Comparison of ENCODE assay signal across 8 mouse cellular contexts in the genomic region with DNA sequence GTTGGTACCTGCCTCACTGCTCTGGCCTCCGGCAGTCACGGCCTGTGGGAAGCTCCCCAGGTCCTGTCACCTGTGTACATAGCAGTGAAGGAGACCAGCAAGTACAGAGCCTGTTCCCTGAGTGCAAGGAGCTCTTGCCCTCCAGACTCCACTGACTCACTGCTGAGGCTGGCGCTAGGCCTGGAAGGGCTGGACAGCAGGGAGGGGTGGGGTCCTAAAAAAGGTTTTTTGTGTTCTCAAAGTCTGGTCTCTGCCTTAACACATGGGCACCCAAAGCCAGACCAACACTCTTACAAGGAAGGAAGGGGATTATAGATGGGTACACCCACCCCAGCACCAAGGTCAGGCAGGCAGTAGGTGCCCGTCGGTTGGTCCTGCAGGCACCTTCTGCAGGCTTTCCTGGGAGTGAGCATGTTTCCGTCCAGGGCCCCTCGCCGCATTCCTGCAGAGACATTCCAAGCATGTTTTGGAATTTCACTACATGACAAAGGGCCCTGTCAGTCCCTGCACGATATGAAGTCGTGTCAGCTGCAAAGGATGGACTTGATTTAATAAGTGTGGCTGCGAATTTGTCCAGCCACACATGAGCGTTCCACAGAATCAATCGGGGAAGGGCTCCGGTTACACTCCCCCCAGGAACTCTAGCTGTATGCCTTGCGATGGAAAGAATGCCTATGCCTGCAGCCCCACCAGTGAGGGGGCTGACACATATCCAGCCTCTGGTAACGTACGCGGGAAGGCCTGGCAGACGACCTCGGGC. TPM values are rescaled to one million over a fixed set of nuclear protein-coding genes. Genes with fewer than 3 reads are reported as not detected.
DNase-seq lines count a peak whose midpoint lies in the region; ATAC-seq lines count a peak whose summit lies in the region.

No protein-coding gene starts in this region.

- H3K27ac ChIP-seq in kidney, embryonic 16.5 days (ENCODE audit: low read length) = peak overlapping the region; percentile 59
- H3K27ac ChIP-seq in embryonic facial prominence, embryonic 11.5 days (replicated peaks; ENCODE audit: low read depth, low read length) = peak overlapping the region; percentile 56

- no peak overlapping the region for H3K4me2 ChIP-seq in kidney, embryonic 16.5 days (replicated peaks; ENCODE audit: low read depth, low read length)
- peak overlapping the region; percentile 16 for H3K4me2 ChIP-seq in embryonic facial prominence, embryonic 11.5 days (ENCODE audit: low read depth, low read length)

- H3K27me3 ChIP-seq in kidney, embryonic 16.5 days (ENCODE audit: insufficient read depth, low read length) = no peaks in the 10 kb centered on the region
- no peaks in the 10 kb centered on the region for H3K27me3 ChIP-seq in embryonic facial prominence, embryonic 11.5 days (ENCODE audit: control insufficient read depth, insufficient read depth, low read length)

- WGBS in kidney, embryonic 16.5 days = 31% methylated on average over 20 of the region's 20 CpGs
- 18% methylated on average over 20 of the region's 20 CpGs for WGBS in embryonic facial prominence, embryonic 11.5 days

- 0 out of 2 replicates have a peak, but pooled peaks have one; percentile 21 for ATAC-seq in kidney, embryonic 16.5 days (ENCODE audit: low FRiP score, low TSS enrichment)
- peak; percentile 45; the same call in 1 of the 2 replicates for ATAC-seq in embryonic facial prominence, embryonic 11.5 days (replicated peaks; ENCODE audit: insufficient number of reproducible peaks, low FRiP score, low TSS enrichment, low read depth)
- ATAC-seq in erythroid progenitor cell, adult 5-6 weeks (replicated peaks; ENCODE audit: low FRiP score, poor library complexity, severe bottlenecking) = no peak

- no peaks in the 10 kb centered on the region for H3K9me3 ChIP-seq in kidney, embryonic 16.5 days (ENCODE audit: low read length)
- H3K9me3 ChIP-seq in embryonic facial prominence, embryonic 11.5 days (replicated peaks; ENCODE audit: control insufficient read depth, low read length) = no peaks in the 10 kb centered on the region

- no peaks in the 10 kb centered on the region for H3K36me3 ChIP-seq in kidney, embryonic 16.5 days (ENCODE audit: insufficient read depth, low read length)
- no peaks in the 10 kb centered on the region for H3K36me3 ChIP-seq in embryonic facial prominence, embryonic 11.5 days (replicated peaks; ENCODE audit: control insufficient read depth, insufficient read depth, low read depth, low read length)

- H3K4me1 ChIP-seq in kidney, embryonic 16.5 days (ENCODE audit: insufficient read depth, low read length) = peaks cover 46% of the 10 kb centered on the region
- peaks cover 15% of the 10 kb centered on the region for H3K4me1 ChIP-seq in embryonic facial prominence, embryonic 11.5 days (ENCODE audit: control insufficient read depth, insufficient read depth, low read length)

- H3K4me3 ChIP-seq in kidney, embryonic 16.5 days (ENCODE audit: low read length) = no peak overlapping the region
- H3K4me3 ChIP-seq in embryonic facial prominence, embryonic 11.5 days (ENCODE audit: low read depth, low read length) = no peak overlapping the region

- no peak for DNase-seq in kidney, postnatal 36 days
- DNase-seq in embryonic facial prominence, embryonic 11.5 days (ENCODE audit: low spot score) = peak; percentile 69
- peak; percentile 44 to 46 for DNase-seq in heart, postnatal 36 days
- peak; percentile 83 for DNase-seq in mesoderm, embryonic 11.5 days (ENCODE audit: low read depth, low spot score)
- DNase-seq in layer of hippocampus, adult 9-11 months = no peak
- no peak for DNase-seq in layer of hippocampus, postnatal 14 days (ENCODE audit: low spot score in 2 of 2)

- intact Hi-C loops in heart, postnatal 36 days (cut with DNase I) = no loop called here

- no peak overlapping the region for H3K9ac ChIP-seq in kidney, embryonic 16.5 days (replicated peaks; ENCODE audit: low read length)
- peak overlapping the region; percentile 6; the same call in 1 of the 2 replicates for H3K9ac ChIP-seq in embryonic facial prominence, embryonic 11.5 days (replicated peaks; ENCODE audit: low read length)

RNA-seq across cellular contexts. Expression of gene Morn1, which starts 47.5 kb away (rescaled TPM):
- polyA plus RNA-seq in kidney, embryonic 16.5 days (2015; fragmentation: Nextera tagmentation; extraction: Ambion mirVana) = 5.9 and 7.0 TPM in 2 replicates
- 3.3 and 3.5 TPM in 2 replicates for polyA plus RNA-seq in embryonic facial prominence, embryonic 11.5 days (2014; fragmentation: Nextera tagmentation; extraction: Ambion mirVana)
- 1 to 10 TPM in 1 of 2 experiments, under 1 TPM in 1; 0.89 to 1.7 TPM for total RNA-seq in heart, postnatal 36 days (2021)
- total RNA-seq in erythroid progenitor cell, adult 5-6 weeks (2015; ENCODE audit: low replicate concordance) = 2.5 TPM in 1 of 2 replicates, not detected in the other
- total RNA-seq in erythroid progenitor cell, adult 5-6 weeks (2017; ENCODE audit: low replicate concordance) = 0.08 TPM in 1 of 2 replicates, not detected in the other
- total RNA-seq in layer of hippocampus, postnatal 14 days (2021) = 10 to 100 TPM; 13.5 to 14.1 TPM

RNA-seq across cellular contexts. Expression of gene Rer1, which starts 47.7 kb away (rescaled TPM):
- polyA plus RNA-seq in kidney, embryonic 16.5 days (2015; fragmentation: Nextera tagmentation; extraction: Ambion mirVana) = 158 and 162 TPM in 2 replicates
- 164 and 173 TPM in 2 replicates for polyA plus RNA-seq in embryonic facial prominence, embryonic 11.5 days (2014; fragmentation: Nextera tagmentation; extraction: Ambion mirVana)
- total RNA-seq in heart, postnatal 36 days (2021) = 10 to 100 TPM; 67.0 to 72.9 TPM
- total RNA-seq in erythroid progenitor cell, adult 5-6 weeks (2015; ENCODE audit: low replicate concordance) = 43.6 and 74.2 TPM in 2 replicates
- total RNA-seq in erythroid progenitor cell, adult 5-6 weeks (2017; ENCODE audit: low replicate concordance) = 48.6 and 57.6 TPM in 2 replicates
- 10 to 100 TPM; 60.7 to 66.3 TPM for total RNA-seq in layer of hippocampus, postnatal 14 days (2021)

Comparison
In these comparisons a context has a peak if more than half of its experiments do, and no peak if none do; other contexts are left out.
1. DNase-seq: peak in embryonic facial prominence, embryonic 11.5 days (single experiment), heart, postnatal 36 days (2 of 2) and mesoderm, embryonic 11.5 days (single experiment); none in kidney, postnatal 36 days (0 of 2), layer of hippocampus, adult 9-11 months (single experiment) and layer of hippocampus, postnatal 14 days (0 of 2).
2. RNA of gene Morn1, which starts 47.5 kb away (total RNA-seq): 13.5 to 14.1 TPM in layer of hippocampus, postnatal 14 days; 0.08 to 2.5 TPM in erythroid progenitor cell, adult 5-6 weeks and 0.89 to 1.7 TPM in heart, postnatal 36 days; every median in the first group is over 4 times any median in the second.